Mouse (Mus musculus) mouse embryonic stem cell (cell line): ENCODE measurements at regions not wholly inside any gene's neighbourhood (a gene's known extent, or its start where the extent isn't known, plus 50 kb on each side); places are given as distances from the start of the nearest gene placed in this dataset.

Experiments
- in situ Hi-C, 2 experiments: fragments of 300-500 bp; cut with MboI; formaldehyde crosslinking; loops; 1 replicate in 1 of 2; 3 replicates in 1 of 2; pipeline ENCODE4 v1.14.3; 2019 to 2020; ENCODE audit warnings: low sequenced_read_pairs in 2 of 2, low pct_unique_long_range_greater_than_20kb in 1 of 2, mixed read lengths in 1 of 2; ENCODE audit not compliant: unreplicated experiment in 1 of 2

- in situ Hi-C loops: no loop called here
Measured at GRCm38 (mm10) chr1:35405418-35405817, 555.6 kb downstream of the Plekhb2 start.

- in situ Hi-C loops: no loop called here
Measured at GRCm38 (mm10) chr1:35415646-35416045, 565.9 kb downstream of the Plekhb2 start.

GRCm38 (mm10) chr1:35428126-35428840, 578.5 kb downstream of the Plekhb2 start:
- in situ Hi-C loops: no loop called here

- in situ Hi-C loops: no loop called here
Measured at GRCm38 (mm10) chr1:35429471-35429870, 579.7 kb downstream of the Plekhb2 start.

GRCm38 (mm10) chr1:35435721-35436120, 585.9 kb downstream of the Plekhb2 start:
- in situ Hi-C loops: no loop called here

GRCm38 (mm10) chr1:35447345-35447744, 597.6 kb downstream of the Plekhb2 start:
- in situ Hi-C loops: no loop called here

- in situ Hi-C loops: no loop called here
Measured at GRCm38 (mm10) chr1:35452441-35453107, 602.8 kb downstream of the Plekhb2 start.

GRCm38 (mm10) chr1:35457591-35457990, 607.8 kb downstream of the Plekhb2 start:
- in situ Hi-C loops: no loop called here

GRCm38 (mm10) chr1:35465081-35465480, 603.1 kb upstream of the Hs6st1 start:
- in situ Hi-C loops: no loop called here

GRCm38 (mm10) chr1:35469185-35469753, 598.9 kb upstream of the Hs6st1 start:
- in situ Hi-C loops: no loop called here

- in situ Hi-C loops: no loop called here
Measured at GRCm38 (mm10) chr1:35478262-35478661, 589.9 kb upstream of the Hs6st1 start.

- in situ Hi-C loops: no loop called here
Measured at GRCm38 (mm10) chr1:35495963-35496362, 572.2 kb upstream of the Hs6st1 start.

GRCm38 (mm10) chr1:35522951-35523350, 545.2 kb upstream of the Hs6st1 start:
- in situ Hi-C loops: no loop called here

GRCm38 (mm10) chr1:35523790-35524362, 544.3 kb upstream of the Hs6st1 start:
- in situ Hi-C loops: no loop called here

GRCm38 (mm10) chr1:35524788-35525187, 543.4 kb upstream of the Hs6st1 start:
- in situ Hi-C loops: no loop called here

- in situ Hi-C loops: no loop called here
Measured at GRCm38 (mm10) chr1:35527750-35528476, 540.3 kb upstream of the Hs6st1 start.

- in situ Hi-C loops: no loop called here
Measured at GRCm38 (mm10) chr1:35535470-35535869, 532.7 kb upstream of the Hs6st1 start.

GRCm38 (mm10) chr1:35536276-35536675, 531.9 kb upstream of the Hs6st1 start:
- in situ Hi-C loops: no loop called here

- in situ Hi-C loops: no loop called here
Measured at GRCm38 (mm10) chr1:35548845-35549244, 519.4 kb upstream of the Hs6st1 start.
